Mouse (Mus musculus) midbrain, embryonic 10.5 days (tissue): Measurements from ENCODE around the gene Ska2. TPM values are rescaled to one million over a fixed set of nuclear protein-coding genes. Genes with fewer than 3 reads are reported as not detected.

Experiments used
- DNase-seq: peaks from one replicate; pipeline ENCODE4 v3.0.0-alpha.2; 2017; ENCODE audit warnings: low spot score
- H3K27ac ChIP-seq: fragments of 300-500 bp; sonication (generic); replicated peaks from 2 replicates; pipeline ENCODE4 v1.5.1; 2016; ENCODE audit warnings: mild to moderate bottlenecking
- H3K27me3 ChIP-seq: fragments of 300-500 bp; sonication (generic); 2 replicates; pipeline ENCODE4 v1.6.1; 2016; ENCODE audit warnings: low read depth, mild to moderate bottlenecking; ENCODE audit not compliant: poor library complexity, severe bottlenecking
- H3K36me3 ChIP-seq: fragments of 300-500 bp; sonication (generic); 2 replicates; pipeline ENCODE4 v1.6.1; 2016; ENCODE audit warnings: mild to moderate bottlenecking, moderate library complexity
- H3K4me1 ChIP-seq: fragments of 300-500 bp; sonication (generic); 2 replicates; pipeline ENCODE4 v1.6.1; 2016
- H3K4me3 ChIP-seq: fragments of 300-500 bp; sonication (generic); 2 replicates; pipeline ENCODE4 v1.5.1; 2016; ENCODE audit warnings: mild to moderate bottlenecking, moderate library complexity
- H3K9me3 ChIP-seq: fragments of 300-500 bp; sonication (generic); replicated peaks from 2 replicates; pipeline ENCODE4 v1.6.1; 2016; ENCODE audit warnings: mild to moderate bottlenecking
- WGBS: fragments of 180-500 bp; shearing (Covaris S2); methylation state at CpG from one replicate; pipeline ENCODE4 v1.1.7; 2016; 5-methylcytosine and 5-hydroxymethylcytosine counted together
- polyA plus RNA-seq: library from polyadenylated mRNA; unstranded; fragments of >200 nt; fragmentation: Nextera tagmentation; extraction: Ambion mirVana; gene quantifications from 2 replicates; pipeline ENCODE4 v1.2.1, GENCODE M21; 2016

Gene Ska2
- polyA plus RNA-seq = 103 and 111 TPM in 2 replicates

- Histone ChIP-seq H3K27me3 (no peaks in the 10 kb centered on the region), H3K4me1 (peaks cover 40% of the 10 kb centered on the region), H3K36me3 (peaks cover 52% of the 10 kb centered on the region), H3K9me3 (no peaks in the 10 kb centered on the region), H3K27ac (peak within 1 kb of the TSS; percentile 100), H3K4me3 (peak within 1 kb of the TSS; percentile 98)
- WGBS = under 1% methylated on average over 40 of the region's 40 CpGs
- DNase-seq = peak; percentile 98
These were observed at the start of gene Ska2 for GRCm38 (mm10) chr11:87108755-87109518. Ska2 (plus strand) TSS chr11:87109234.

GRCm38 (mm10) chr11:87060410-87060809 lies 48.6 kb upstream of the Ska2 start:
- Histone ChIP-seq H3K36me3 (peaks cover 64% of the 10 kb centered on the region), H3K9me3 (no peaks in the 10 kb centered on the region), H3K27me3 (no peaks in the 10 kb centered on the region), H3K4me3 (no peak overlapping the region), H3K4me1 (0 out of 2 replicates have a peak, but pooled peaks cover 2% of the 10 kb centered on the region), H3K27ac (no peak overlapping the region)
- WGBS = 95% methylated on average over 2 of the region's 2 CpGs
- no peak for DNase-seq

DNA sequence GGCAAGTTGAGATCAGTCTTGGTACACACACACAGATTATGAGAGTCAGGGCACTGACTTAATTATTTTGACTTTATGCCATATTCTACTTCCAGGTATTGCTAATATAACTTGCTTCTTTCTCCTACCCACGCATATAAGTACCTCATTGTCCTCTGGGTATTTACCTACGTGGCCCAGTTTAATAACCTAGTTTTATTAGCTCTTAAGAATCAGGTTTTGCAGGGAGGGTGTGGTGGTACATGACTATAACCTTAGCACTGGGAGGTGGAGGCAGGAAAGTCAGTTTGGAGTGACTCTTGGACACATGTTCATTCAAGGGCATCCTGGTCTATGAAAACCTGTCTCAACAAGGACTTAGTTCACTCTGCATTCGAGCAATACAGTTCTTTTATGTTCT lies 46.9 kb upstream of the Ska2 start:
- DNase-seq = no peak

DNA sequence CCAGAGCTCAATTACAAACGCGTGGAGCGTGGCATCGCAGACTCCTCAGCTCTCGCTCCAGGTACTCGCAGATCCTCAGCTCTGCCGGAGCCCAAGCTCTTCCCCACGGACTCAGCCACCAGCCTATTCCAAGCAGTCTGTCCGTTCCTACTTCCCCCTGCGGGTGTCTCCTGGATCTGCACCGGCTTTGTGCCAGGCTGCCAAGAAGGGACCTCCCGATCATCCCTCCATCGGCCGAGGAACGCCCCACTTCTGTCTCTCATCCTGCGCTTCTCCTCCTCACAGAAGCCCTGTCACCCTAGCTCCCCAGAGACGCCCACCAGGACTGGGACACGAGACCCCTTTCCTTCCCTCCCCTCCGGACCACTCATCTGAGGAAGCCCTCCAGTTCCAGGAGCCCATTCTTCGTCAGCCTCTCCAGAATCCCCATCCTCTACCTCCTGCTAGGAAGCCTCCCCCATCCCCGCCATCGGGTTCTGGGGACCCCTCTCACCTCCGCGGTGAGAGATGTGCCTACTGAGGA lies 35.6 kb upstream of the Ska2 start:
- peaks cover 28% of the 10 kb centered on the region for H3K4me1 ChIP-seq
- H3K36me3 ChIP-seq = peaks cover 25% of the 10 kb centered on the region
- no peaks in the 10 kb centered on the region for H3K27me3 ChIP-seq
- peak; percentile 78 for DNase-seq
- H3K4me3 ChIP-seq = peak overlapping the region; percentile 68
- under 1% methylated on average over 24 of the region's 24 CpGs for WGBS
- H3K9me3 ChIP-seq = no peaks in the 10 kb centered on the region
- peak overlapping the region; percentile 94 for H3K27ac ChIP-seq

More for the DNA sequence above, 46.9 kb upstream of the Ska2 start:
- no peaks in the 10 kb centered on the region for H3K27me3 ChIP-seq
- H3K9me3 ChIP-seq = no peaks in the 10 kb centered on the region
- H3K36me3 ChIP-seq = peaks cover 47% of the 10 kb centered on the region
- WGBS = 76% methylated on average over 3 of the region's 3 CpGs
- 0 out of 2 replicates have a peak, but pooled peaks cover 2% of the 10 kb centered on the region for H3K4me1 ChIP-seq
- no peak overlapping the region for H3K4me3 ChIP-seq
- H3K27ac ChIP-seq = no peak overlapping the region

GRCm38 (mm10) chr11:87073866-87074440 lies 35.1 kb upstream of the Ska2 start, which contains the start of gene Gdpd1:
Gdpd1 (minus strand) TSS chr11:87074062.
- Histone ChIP-seq H3K4me3 (peak within 1 kb of the TSS; percentile 68), H3K27ac (peak within 1 kb of the TSS; percentile 94), H3K9me3 (no peaks in the 10 kb centered on the region), H3K4me1 (peaks cover 28% of the 10 kb centered on the region), H3K36me3 (peaks cover 30% of the 10 kb centered on the region), H3K27me3 (no peaks in the 10 kb centered on the region)
- peak; percentile 95 for DNase-seq
- 2% methylated on average over 43 of the region's 43 CpGs for WGBS

- H3K36me3 ChIP-seq = peaks cover 64% of the 10 kb centered on the region
These were observed 25.3 kb upstream of the Ska2 start for GRCm38 (mm10) chr11:87083712-87084111.

GRCm38 (mm10) chr11:87085461-87085860 lies 23.6 kb upstream of the Ska2 start:
- no peaks in the 10 kb centered on the region for H3K27me3 ChIP-seq
- H3K36me3 ChIP-seq = peaks cover 58% of the 10 kb centered on the region
- peaks cover 32% of the 10 kb centered on the region for H3K4me1 ChIP-seq
- no peaks in the 10 kb centered on the region for H3K9me3 ChIP-seq
- H3K27ac ChIP-seq = no peak overlapping the region
- DNase-seq = no peak
- peak overlapping the region; percentile 91 for H3K4me3 ChIP-seq
- 91% methylated on average over 13 of the region's 13 CpGs for WGBS

More at GRCm38 (mm10) chr11:87083712-87084111, 25.3 kb upstream of the Ska2 start:
- Histone ChIP-seq H3K27ac (no peak overlapping the region), H3K9me3 (no peaks in the 10 kb centered on the region), H3K4me3 (no peak overlapping the region), H3K4me1 (peaks cover 32% of the 10 kb centered on the region), H3K27me3 (no peaks in the 10 kb centered on the region)
- WGBS = 88% methylated on average over 1 of the region's 1 CpGs
- no peak for DNase-seq

DNA sequence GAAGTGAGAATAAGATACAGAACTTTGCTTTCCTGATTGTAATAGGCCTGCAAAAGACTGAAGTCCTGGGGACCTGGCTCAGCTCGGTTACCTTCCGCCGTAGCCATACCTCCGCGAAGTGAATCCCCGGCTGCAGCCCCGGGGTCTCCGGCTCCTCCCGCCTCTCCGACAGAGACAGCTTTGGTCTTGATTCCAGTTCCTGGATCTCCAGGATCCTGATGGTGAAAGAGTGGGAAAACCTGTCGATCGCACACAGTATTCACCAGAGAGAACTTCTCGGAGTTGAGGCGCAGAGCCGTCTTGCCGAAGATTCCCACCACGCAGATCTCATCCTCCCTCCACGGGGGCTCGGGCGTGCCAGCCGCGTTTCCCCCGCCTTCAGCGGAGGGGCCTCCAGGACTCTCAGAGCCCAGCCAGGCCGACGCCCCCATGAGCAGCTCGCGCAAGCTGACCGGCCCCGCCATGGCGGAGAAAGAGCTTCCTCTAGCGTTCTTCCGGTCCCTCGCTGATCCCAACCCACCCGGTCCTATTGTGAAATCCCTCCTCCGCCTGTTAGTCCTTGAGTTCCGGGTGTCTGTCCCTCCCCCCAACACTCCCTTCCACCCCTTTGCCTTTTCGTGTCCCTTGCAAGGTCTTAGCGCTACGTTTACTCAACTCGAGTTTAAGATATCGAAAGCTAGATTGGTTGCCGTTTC lies 22.6 kb upstream of the Ska2 start, which contains the start of gene Smg8:
Gene Smg8 (minus strand): TSS at position 485 of the 695 bp plus-strand sequence.
- Histone ChIP-seq H3K27ac (peak within 1 kb of the TSS; percentile 91), H3K27me3 (no peaks in the 10 kb centered on the region), H3K9me3 (no peaks in the 10 kb centered on the region), H3K4me3 (peak within 1 kb of the TSS; percentile 91), H3K36me3 (peaks cover 58% of the 10 kb centered on the region), H3K4me1 (peaks cover 32% of the 10 kb centered on the region)
- WGBS = 1% methylated on average over 43 of the region's 43 CpGs
- DNase-seq = peak; percentile 82

DNA sequence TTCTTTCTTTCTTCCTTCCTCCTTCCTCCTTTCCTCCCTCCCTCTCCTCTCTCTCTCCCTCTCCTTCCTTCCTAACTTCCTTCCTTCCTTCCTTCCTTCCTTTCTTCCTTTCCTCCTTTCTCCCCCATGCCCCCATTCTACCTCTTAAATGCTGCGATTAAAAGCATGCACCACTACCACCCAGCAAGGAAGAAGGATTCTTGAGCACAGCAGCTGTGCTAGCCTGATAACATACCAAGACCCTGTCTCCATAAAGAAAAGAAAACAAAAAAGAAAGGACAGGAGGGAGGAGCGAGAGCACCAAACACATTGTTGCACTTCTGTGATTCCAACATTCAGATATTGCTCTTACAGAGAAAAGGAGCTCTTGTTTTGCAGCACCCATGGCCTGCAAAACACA lies 21.9 kb upstream of the Ska2 start:
- Histone ChIP-seq H3K27ac (peak overlapping the region; percentile 91), H3K36me3 (peaks cover 58% of the 10 kb centered on the region), H3K27me3 (no peaks in the 10 kb centered on the region), H3K9me3 (no peaks in the 10 kb centered on the region), H3K4me1 (peaks cover 32% of the 10 kb centered on the region), H3K4me3 (peak overlapping the region; percentile 91)
- no peak for DNase-seq
- whole genome bisulfite sequencing = 68% methylated on average over 2 of the region's 2 CpGs

DNA sequence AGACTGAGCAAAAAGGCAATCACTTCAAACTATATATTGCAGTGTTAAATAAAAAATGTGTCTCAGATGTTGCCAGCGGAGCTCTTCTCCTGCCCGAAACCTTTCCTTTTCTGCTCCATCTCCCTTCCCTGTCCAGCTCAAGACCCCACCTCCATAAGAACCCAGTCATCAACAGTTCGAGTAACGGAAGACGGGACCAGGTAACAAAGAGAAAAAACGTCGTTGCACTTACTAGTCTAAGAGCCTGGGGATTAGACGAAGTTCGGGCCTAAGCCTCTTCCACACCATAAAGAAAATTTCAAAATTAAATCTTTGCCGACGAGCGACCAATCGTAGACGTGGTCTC lies 652 bp upstream of the Ska2 start, which contains the start of gene Prr11:
Gene Prr11 (minus strand): TSS at position 300 of the 346 bp plus-strand sequence.
- Histone ChIP-seq H3K9me3 (no peaks in the 10 kb centered on the region), H3K4me3 (peak within 1 kb of the TSS; percentile 98), H3K27me3 (no peaks in the 10 kb centered on the region), H3K27ac (peak within 1 kb of the TSS; percentile 100), H3K4me1 (peaks cover 37% of the 10 kb centered on the region), H3K36me3 (peaks cover 52% of the 10 kb centered on the region)
- DNase-seq = no peak
- under 1% methylated on average over 14 of the region's 14 CpGs for WGBS

DNA sequence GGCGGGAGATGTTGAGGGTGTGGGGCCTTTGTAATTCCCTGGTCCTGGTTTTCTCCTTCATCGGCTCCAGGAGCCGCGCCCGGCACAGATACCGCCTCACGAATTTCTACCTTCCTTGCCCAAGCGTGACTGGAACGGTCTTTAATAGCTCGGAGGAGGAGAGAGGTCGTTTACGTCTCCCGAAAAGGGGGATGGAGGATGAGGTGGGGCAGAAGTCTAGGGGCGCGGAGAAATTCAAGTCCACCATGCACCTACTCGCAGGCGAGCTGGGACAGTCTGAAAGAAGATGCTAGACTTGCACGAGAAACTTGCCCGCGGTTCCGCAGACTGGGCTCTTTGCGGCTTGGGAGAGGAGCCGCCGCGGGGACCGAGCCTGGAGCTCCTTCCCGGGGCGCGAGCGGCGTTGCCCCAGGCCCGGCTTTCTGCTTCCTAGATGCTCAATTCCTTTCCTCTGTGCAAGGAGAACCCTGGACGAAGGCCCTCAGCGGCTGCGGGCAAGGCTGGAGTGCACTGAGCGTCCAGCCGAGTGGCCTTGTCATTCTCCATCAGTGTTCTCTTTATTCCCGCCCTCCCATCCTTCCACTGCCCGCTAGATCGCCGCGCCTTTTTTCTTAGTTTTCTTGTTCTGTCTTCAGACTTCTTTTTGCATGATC lies 611 bp downstream of the Ska2 start:
- Histone ChIP-seq H3K4me3 (peak overlapping the region; percentile 98), H3K36me3 (peaks cover 52% of the 10 kb centered on the region), H3K4me1 (peaks cover 40% of the 10 kb centered on the region), H3K9me3 (no peaks in the 10 kb centered on the region), H3K27me3 (no peaks in the 10 kb centered on the region), H3K27ac (peak overlapping the region; percentile 100)
- WGBS = under 1% methylated on average over 42 of the region's 42 CpGs
- DNase-seq = peak; percentile 68
